Mouse (Mus musculus) liver, embryonic 14 days (tissue): Measurements from ENCODE around the gene Lbhd2. TPM values are rescaled to one million over a fixed set of nuclear protein-coding genes. Genes with fewer than 3 reads are reported as not detected.

Experiments used
- polyA plus RNA-seq: library from polyadenylated mRNA; depleted of rRNA; stranded (reverse); fragments of >200 nt; gene quantifications from 2 replicates; pipeline ENCODE4 v1.2.3, GENCODE M21; 2012; rRNA removed

Lbhd2 gene
- not detected in 2 replicates for polyA plus RNA-seq

GRCm38 (mm10) chr12:111406622-111407021 is at the start of gene Lbhd2:
Lbhd2 (plus strand) TSS chr12:111406809.

GRCm38 (mm10) chr12:111377376-111377973 is 29.1 kb upstream of the Lbhd2 start, which contains the start of gene Cdc42bpb:
Cdc42bpb (minus strand) TSS chr12:111377718.

GRCm38 (mm10) chr12:111416921-111417779 is 10.5 kb downstream of the Lbhd2 start, which contains the start of gene Exoc3l4:
Exoc3l4 (plus strand) TSS chr12:111417017.

GRCm38 (mm10) chr12:111442309-111443010 is 35.9 kb downstream of the Lbhd2 start, which contains the start of gene Tnfaip2:
Tnfaip2 (plus strand) TSS chr12:111442469.

Other genes with a start within 250 kb of the Lbhd2 start
- 2.6 and 3.0 TPM in 2 replicates for gene Traf3, start 240.4 kb upstream of the Lbhd2 start, polyA plus RNA-seq
- gene 4930595D18Rik, start 222.3 kb upstream of the Lbhd2 start, polyA plus RNA-seq = not detected in 2 replicates
- 0.89 and 0.92 TPM in 2 replicates for gene Amn, start 135.7 kb upstream of the Lbhd2 start, polyA plus RNA-seq
- gene Cdc42bpb, start 29.1 kb upstream of the Lbhd2 start, polyA plus RNA-seq = 20.9 and 22.2 TPM in 2 replicates
- gene Exoc3l4, start 10.2 kb downstream of the Lbhd2 start, polyA plus RNA-seq = 18.2 and 19.2 TPM in 2 replicates
- gene Tnfaip2, start 35.7 kb downstream of the Lbhd2 start, polyA plus RNA-seq = 47.4 and 57.5 TPM in 2 replicates
- gene Gm266, start 79.0 kb downstream of the Lbhd2 start, polyA plus RNA-seq = 0.50 and 0.66 TPM in 2 replicates
- gene Eif5, start 131.2 kb downstream of the Lbhd2 start, polyA plus RNA-seq = 118 and 139 TPM in 2 replicates
- 22.5 and 26.2 TPM in 2 replicates for gene Mark3, start 167.7 kb downstream of the Lbhd2 start, polyA plus RNA-seq